Mouse (Mus musculus): ENCODE measurements around the gene Dock9. TPM values are rescaled to one million over a fixed set of nuclear protein-coding genes. Genes with fewer than 3 reads are reported as not detected.
A peak's percentile ranks its signal among the peaks of the same experiment; 100 is the strongest.

Dock9 gene
- total and polyA plus RNA-seq, 3 experiments = 9.3 to 12.2 (median 10.3) TPM

DNA sequence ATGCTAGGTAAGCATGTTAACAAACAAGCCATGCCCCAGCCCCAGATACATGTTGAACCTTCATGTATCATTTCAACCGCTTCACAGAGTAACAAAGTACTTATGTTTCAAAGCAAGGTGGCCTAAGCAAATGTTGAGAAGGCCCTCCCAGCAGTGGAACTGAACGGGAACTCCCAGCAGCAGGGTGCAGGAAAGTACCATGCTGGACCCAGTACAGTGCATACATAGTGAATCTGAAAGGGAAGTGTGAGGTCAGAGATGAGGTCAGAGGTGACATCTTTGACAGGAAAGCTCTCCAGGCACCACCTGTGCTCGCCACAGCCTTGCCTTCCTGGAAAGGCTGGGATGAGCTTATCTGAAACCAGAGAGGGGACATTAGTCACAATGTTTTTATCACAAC is 25.4 kb upstream of the Dock9 start:
- in situ Hi-C loops (cut with MboI; ENCODE audit: low pct_ligation_motif_present, low pct_unique_long_range_greater_than_20kb, low sequenced_read_pairs) = no loop called here
- dilution Hi-C loops (cut with MboI; ENCODE audit: extremely low pct_ligation_motif_present, extremely low pct_unique_long_range_greater_than_20kb, low sequenced_read_pairs) = no loop called here

DNA sequence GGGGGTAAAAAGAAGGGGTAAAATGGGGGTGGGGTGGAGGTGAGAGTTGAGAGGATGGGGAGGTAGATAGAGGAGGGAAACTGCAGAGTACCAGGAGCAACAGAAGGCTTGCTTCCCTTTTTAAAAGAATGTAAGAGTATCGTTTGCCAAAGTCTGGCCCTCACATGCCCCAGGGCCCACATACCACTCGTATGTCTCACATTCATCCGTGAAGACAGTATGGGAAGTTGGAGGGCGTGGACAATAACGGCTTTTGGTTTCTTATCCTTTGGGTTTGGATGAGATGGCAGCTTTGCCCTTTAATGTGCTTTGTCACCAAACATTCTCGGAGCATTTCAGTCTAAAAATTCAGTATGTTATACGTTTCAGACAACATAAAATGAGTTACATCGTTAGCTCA is 24.9 kb upstream of the Dock9 start:
- H3K27ac ChIP-seq (ENCODE audit: insufficient read depth, low read depth) = peak overlapping the region; percentile 43; the same call in 1 of the 2 replicates
- no peak overlapping the region for H3K9ac ChIP-seq (ENCODE audit: insufficient read depth, low read depth)
- no peak for DNase-seq (ENCODE audit: extremely low read depth)
- no peak overlapping the region for H3K4me2 ChIP-seq (ENCODE audit: insufficient read depth, low read depth, poor library complexity, severe bottlenecking)
- no peaks in the 10 kb centered on the region for H3K79me2 ChIP-seq (replicated peaks; ENCODE audit: control insufficient read depth, extremely low read depth, insufficient read depth, poor library complexity, severe bottlenecking)
- in situ Hi-C loops (cut with MboI; ENCODE audit: low pct_ligation_motif_present, low pct_unique_long_range_greater_than_20kb, low sequenced_read_pairs) (no loop called here), dilution Hi-C loops (cut with MboI; ENCODE audit: extremely low pct_ligation_motif_present, extremely low pct_unique_long_range_greater_than_20kb, low sequenced_read_pairs) (no loop called here)
- no peaks in the 10 kb centered on the region for H3K27me3 ChIP-seq (replicated peaks)
- H3K9me3 ChIP-seq (replicated peaks; ENCODE audit: low read length) = peaks cover 8% of the 10 kb centered on the region
- no peaks in the 10 kb centered on the region for H3K36me3 ChIP-seq (replicated peaks in 1 of 2; ENCODE audit: control insufficient read depth in 1 of 2, insufficient read depth in 1 of 2, low read length in 1 of 2)
- no peak overlapping the region for H3K4me3 ChIP-seq (replicated peaks in 1 of 3; ENCODE audit: low read depth in 2 of 3, low read length in 2 of 3, poor library complexity in 1 of 3)
- H3K4me1 ChIP-seq (ENCODE audit: control insufficient read depth in 1 of 2, insufficient read depth in 2 of 2) = peaks cover 25 to 43% of the 10 kb centered on the region in 2 experiments
- TF ChIP-seq ZMIZ1 (IDR thresholded peaks at IDR 0.05; ENCODE audit: low read depth, low read length) (no peak), E2F4 (IDR thresholded peaks at IDR 0.05; ENCODE audit: insufficient replicate concordance, low read depth, low read length) (no peak), MEF2A (IDR thresholded peaks at IDR 0.05; ENCODE audit: borderline replicate concordance, low read depth, low read length) (no peak), KAT2A (IDR thresholded peaks at IDR 0.05; ENCODE audit: insufficient replicate concordance, low read length) (no peak), SIN3A (IDR thresholded peaks at IDR 0.05; ENCODE audit: low read length) (no peak), JUN (IDR thresholded peaks at IDR 0.05; ENCODE audit: insufficient read depth, low read depth, low read length) (no peak), ZC3H11A (IDR thresholded peaks at IDR 0.05; ENCODE audit: low read depth, low read length) (no peak), TCF12 (IDR thresholded peaks at IDR 0.05; ENCODE audit: low read depth, low read length) (no peak), RAD21 (IDR thresholded peaks at IDR 0.05; ENCODE audit: low read depth, low read length) (no peak), ETS1 (conservative IDR thresholded peaks at IDR 0.05; ENCODE audit: low read depth, low read length) (no peak), NRF1 (IDR thresholded peaks at IDR 0.05; ENCODE audit: low read depth, low read length) (no peak), BHLHE40 (IDR thresholded peaks at IDR 0.05; ENCODE audit: low read depth, low read length) (no peak)

More for the DNA sequence above, 25.4 kb upstream of the Dock9 start:
- no peak overlapping the region for H3K4me2 ChIP-seq (ENCODE audit: insufficient read depth, low read depth, poor library complexity, severe bottlenecking)
- peak overlapping the region; percentile 43; the same call in 1 of the 2 replicates for H3K27ac ChIP-seq (ENCODE audit: insufficient read depth, low read depth)
- peaks cover 11% of the 10 kb centered on the region for H3K9me3 ChIP-seq (replicated peaks; ENCODE audit: low read length)
- no peak overlapping the region for H3K9ac ChIP-seq (ENCODE audit: insufficient read depth, low read depth)
- DNase-seq (ENCODE audit: extremely low read depth) = peak; percentile 71
- H3K36me3 ChIP-seq (replicated peaks in 1 of 2; ENCODE audit: control insufficient read depth in 1 of 2, insufficient read depth in 1 of 2, low read length in 1 of 2) = no peaks in the 10 kb centered on the region
- H3K79me2 ChIP-seq (replicated peaks; ENCODE audit: control insufficient read depth, extremely low read depth, insufficient read depth, poor library complexity, severe bottlenecking) = no peaks in the 10 kb centered on the region
- H3K4me3 ChIP-seq (replicated peaks in 1 of 3; ENCODE audit: low read depth in 2 of 3, low read length in 2 of 3, poor library complexity in 1 of 3) = no peak overlapping the region
- no peaks in the 10 kb centered on the region for H3K27me3 ChIP-seq (replicated peaks)
- H3K4me1 ChIP-seq (ENCODE audit: control insufficient read depth in 1 of 2, insufficient read depth in 2 of 2) = peaks cover 25 to 43% of the 10 kb centered on the region in 2 experiments
- TF ChIP-seq RAD21 (IDR thresholded peaks at IDR 0.05; ENCODE audit: low read depth, low read length) = no peak
- no peak for TF ChIP-seq TBP (conservative IDR thresholded peaks at IDR 0.05; ENCODE audit: low read depth, low read length)
- TF ChIP-seq NELFE (IDR thresholded peaks at IDR 0.05; ENCODE audit: low read depth, low read length) = no peak
- peak; percentile 73 for TF ChIP-seq EP300 (IDR thresholded peaks at IDR 0.05; ENCODE audit: low read length)
- no peak for TF ChIP-seq MXI1 (IDR thresholded peaks at IDR 0.05; ENCODE audit: low read depth, low read length)
- TF ChIP-seq MAFK (IDR thresholded peaks at IDR 0.05; ENCODE audit: insufficient replicate concordance, low read length) = no peak
- TF ChIP-seq RCOR1 (conservative IDR thresholded peaks at IDR 0.05; ENCODE audit: low read depth, low read length) = no peak
- TF ChIP-seq GABPA (IDR thresholded peaks at IDR 0.05; ENCODE audit: insufficient replicate concordance, low read depth, low read length) = peak; percentile 14; the same call in 1 of the 2 replicates
- no peak for TF ChIP-seq POLR2AphosphoS2 (IDR thresholded peaks at IDR 0.05; ENCODE audit: low read depth, low read length)
- no peak for TF ChIP-seq USF2 (conservative IDR thresholded peaks at IDR 0.05; ENCODE audit: low read depth, low read length)
- TF ChIP-seq MEF2A (IDR thresholded peaks at IDR 0.05; ENCODE audit: borderline replicate concordance, low read depth, low read length) = peak; percentile 83
- no peak for TF ChIP-seq E2F4 (IDR thresholded peaks at IDR 0.05; ENCODE audit: insufficient replicate concordance, low read depth, low read length)
- peak; percentile 48; the same call in 1 of the 2 replicates for TF ChIP-seq MAX (IDR thresholded peaks at IDR 0.05; ENCODE audit: low read length)
- TF ChIP-seq UBTF (IDR thresholded peaks at IDR 0.05; ENCODE audit: low read depth, low read length) = no peak
- peak; percentile 52; the same call in 1 of the 2 replicates for TF ChIP-seq BHLHE40 (IDR thresholded peaks at IDR 0.05; ENCODE audit: low read depth, low read length)
- TF ChIP-seq ETS1 (conservative IDR thresholded peaks at IDR 0.05; ENCODE audit: low read depth, low read length) = peak; percentile 89
- TF ChIP-seq ZC3H11A (IDR thresholded peaks at IDR 0.05; ENCODE audit: low read depth, low read length) = no peak
- TF ChIP-seq SIN3A (IDR thresholded peaks at IDR 0.05; ENCODE audit: low read length) = 0 out of 2 replicates have a peak, but pooled peaks have one; percentile 21
- TF ChIP-seq KAT2A (IDR thresholded peaks at IDR 0.05; ENCODE audit: insufficient replicate concordance, low read length) = no peak
- TF ChIP-seq IRF4 (IDR thresholded peaks at IDR 0.05; ENCODE audit: low read depth, low read length) = peak; percentile 87
- TF ChIP-seq ELF1 (IDR thresholded peaks at IDR 0.05; ENCODE audit: low read depth, low read length) = peak; percentile 42
- peak; percentile 70; the same call in 1 of the 2 replicates for TF ChIP-seq TCF12 (IDR thresholded peaks at IDR 0.05; ENCODE audit: low read depth, low read length)
- no peak for TF ChIP-seq USF1 (IDR thresholded peaks at IDR 0.05; ENCODE audit: low read depth, low read length)
- peak; percentile 82 for TF ChIP-seq JUN (IDR thresholded peaks at IDR 0.05; ENCODE audit: insufficient read depth, low read depth, low read length)
- no peak for TF ChIP-seq ZMIZ1 (IDR thresholded peaks at IDR 0.05; ENCODE audit: low read depth, low read length)
- no peak for TF ChIP-seq CTCF (conservative IDR thresholded peaks at IDR 0.05 in 1 of 2, IDR thresholded peaks at IDR 0.05 in 1 of 2; ENCODE audit: low read depth in 2 of 2, low read length in 2 of 2)
- peak; percentile 60 for TF ChIP-seq JUND (conservative IDR thresholded peaks at IDR 0.05; ENCODE audit: low read depth, low read length)

Data from CH12.LX (cell line).